Mouse (Mus musculus): Measurements from ENCODE around the gene 1700016D06Rik.

Gene 1700016D06Rik

DNA sequence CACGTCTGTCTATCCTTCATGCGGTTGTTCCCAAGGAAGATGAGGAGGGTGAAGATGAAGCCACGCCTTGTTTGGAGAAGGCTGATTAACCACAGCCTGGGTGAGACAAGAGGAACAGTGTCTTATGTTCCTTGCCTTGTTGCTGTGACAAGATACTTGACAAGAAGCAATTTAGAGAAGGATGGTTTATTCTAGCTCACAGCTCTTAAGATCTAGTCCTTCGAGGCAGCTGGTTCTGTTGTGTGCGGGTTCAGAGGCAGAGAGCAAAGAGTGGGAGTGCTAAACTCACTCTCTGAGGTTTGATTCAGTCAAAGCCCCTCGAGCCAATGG, at the start of gene 1700016D06Rik:
1700016D06Rik (minus strand) TSS at position 31 of the 330 bp plus-strand sequence.
- no peak for DNase-seq

DNA sequence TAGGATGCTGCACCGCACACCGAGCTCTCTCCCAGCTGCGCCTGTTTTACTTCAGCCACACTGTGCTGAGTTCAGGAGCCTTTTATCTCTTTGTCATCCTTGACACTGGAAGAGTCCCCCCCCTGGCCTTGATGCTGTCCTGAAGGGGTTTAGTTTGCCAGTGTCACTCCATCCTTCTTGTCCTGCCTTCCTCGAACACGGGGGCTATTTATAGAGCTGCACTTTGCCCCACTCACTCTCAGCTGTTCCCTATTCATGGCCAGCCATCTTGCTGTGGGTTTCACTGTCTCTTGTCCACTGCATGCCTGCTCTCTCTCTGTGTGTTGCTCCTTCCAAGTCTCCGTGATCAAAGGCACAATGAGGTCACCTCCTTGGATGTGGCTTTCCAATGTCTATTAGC, 48.6 kb upstream of the 1700016D06Rik start:
- DNase-seq: no peak

DNA sequence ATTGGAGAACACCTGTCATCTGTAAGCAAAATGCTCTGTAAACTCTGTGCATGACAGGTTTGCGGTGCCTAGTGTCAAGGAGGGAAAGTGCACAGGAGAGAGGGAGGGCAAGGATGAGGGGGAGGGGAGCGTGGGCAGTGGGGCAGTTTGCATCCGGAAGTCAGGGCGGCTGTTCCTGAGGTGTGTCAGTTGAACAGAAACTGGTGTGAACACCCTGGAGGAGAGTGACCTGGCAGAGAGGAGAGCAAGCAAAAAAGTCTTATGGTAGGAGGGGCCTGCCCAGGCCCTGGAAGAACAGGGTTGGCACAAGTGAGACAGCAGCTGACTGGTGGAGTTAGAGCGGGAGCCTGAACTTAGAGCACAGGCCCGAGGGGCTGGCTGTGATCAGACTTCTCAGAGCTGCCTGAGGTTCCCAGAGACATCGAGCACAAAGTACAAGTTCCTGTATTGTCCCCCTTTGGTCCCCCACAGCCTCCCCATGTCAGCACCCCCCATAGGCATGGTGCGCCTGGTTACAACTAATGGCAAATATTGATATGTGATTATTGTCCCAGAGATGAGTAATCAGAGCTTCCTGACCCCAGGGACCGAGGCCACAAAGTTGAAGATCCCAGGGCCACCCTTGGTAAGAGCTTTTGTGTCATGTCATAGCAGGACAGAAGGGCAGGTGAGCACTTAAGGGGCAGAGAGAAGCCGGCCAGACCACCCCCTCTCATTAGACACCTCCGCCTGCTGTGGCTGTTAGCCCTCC, 46.2 kb upstream of the 1700016D06Rik start:
- peak; percentile 36 to 67 for DNase-seq

DNA sequence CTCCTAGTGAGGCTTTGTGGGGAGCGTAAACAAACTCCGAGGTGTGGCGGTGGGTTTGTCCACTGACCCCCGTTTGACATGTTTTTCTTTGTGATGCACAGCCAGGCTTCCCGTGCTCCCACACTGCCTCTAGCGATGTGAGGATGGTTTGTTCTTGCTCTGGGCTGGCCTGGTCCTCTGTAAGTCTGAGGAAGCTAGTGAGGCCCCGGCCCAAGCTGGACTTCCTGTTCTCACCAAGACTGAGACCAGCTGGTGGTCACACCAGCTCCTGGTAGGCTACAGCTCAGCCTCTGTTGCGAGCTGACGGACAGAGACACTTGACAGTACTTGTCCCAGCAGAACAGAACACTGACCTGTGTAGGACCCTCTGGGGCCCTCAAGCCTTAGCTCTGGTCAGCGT, 42.7 kb upstream of the 1700016D06Rik start:
- DNase-seq: no peak

DNA sequence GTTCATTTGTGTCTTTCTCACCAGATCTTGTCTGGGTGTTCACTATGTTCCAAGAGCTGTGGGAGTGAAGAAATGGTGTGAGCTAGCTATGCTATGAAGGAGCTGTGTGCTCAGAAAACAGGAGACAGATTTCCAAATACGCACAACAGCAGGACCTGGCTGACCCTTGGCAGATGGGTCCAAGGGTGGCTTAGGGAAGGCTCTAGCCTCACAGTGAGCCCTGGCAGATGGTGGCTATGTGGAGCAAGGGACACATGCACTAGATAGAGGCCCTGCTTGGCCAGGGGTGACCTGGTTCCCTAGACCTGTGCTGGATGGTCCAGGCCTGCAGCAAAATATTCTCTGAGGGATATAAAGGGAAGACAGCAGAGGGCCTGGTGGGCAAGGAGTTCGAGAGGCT, 40.0 kb upstream of the 1700016D06Rik start:
- peak in 1 of 2 experiments; percentile 33 for DNase-seq

- DNase-seq: no peak
Measured at GRCm38 (mm10) chr8:11739082-11739481, 38.2 kb upstream of the 1700016D06Rik start.

- peak in 1 of 2 experiments; percentile 28 for DNase-seq
Measured at GRCm38 (mm10) chr8:11737096-11737495, 36.2 kb upstream of the 1700016D06Rik start.

DNA sequence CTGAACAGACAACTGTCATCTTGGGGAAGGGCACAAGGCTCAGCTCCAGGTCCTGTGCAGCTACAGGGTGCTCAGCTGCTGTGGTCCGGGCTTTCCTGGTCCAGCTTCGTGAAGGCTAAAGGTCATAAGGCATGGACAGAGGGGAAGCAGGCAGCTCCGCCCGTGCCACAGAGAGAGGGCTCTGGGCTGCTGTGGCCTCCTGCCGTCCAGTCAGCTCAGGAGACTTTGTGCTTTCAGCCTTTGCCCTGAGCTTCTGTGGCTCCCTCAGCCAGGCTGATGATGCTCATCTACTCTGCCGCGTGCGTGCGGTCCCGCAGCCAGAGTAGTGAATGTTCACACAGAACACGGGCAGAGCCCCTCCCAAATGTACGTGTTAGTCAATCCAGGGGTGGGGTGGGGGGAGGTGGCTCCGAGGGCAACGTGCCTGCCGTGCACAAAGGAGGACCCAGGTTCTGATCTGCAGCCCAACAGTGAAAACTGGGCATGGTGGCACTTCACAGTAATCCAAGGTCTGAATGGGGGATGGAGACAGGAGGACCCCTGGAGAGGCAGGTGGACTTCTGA, 34.9 kb upstream of the 1700016D06Rik start:
- peak; percentile 59 to 73 for DNase-seq

GRCm38 (mm10) chr8:11730271-11730940, 29.5 kb upstream of the 1700016D06Rik start:
- peak; percentile 63 to 67 for DNase-seq

DNA sequence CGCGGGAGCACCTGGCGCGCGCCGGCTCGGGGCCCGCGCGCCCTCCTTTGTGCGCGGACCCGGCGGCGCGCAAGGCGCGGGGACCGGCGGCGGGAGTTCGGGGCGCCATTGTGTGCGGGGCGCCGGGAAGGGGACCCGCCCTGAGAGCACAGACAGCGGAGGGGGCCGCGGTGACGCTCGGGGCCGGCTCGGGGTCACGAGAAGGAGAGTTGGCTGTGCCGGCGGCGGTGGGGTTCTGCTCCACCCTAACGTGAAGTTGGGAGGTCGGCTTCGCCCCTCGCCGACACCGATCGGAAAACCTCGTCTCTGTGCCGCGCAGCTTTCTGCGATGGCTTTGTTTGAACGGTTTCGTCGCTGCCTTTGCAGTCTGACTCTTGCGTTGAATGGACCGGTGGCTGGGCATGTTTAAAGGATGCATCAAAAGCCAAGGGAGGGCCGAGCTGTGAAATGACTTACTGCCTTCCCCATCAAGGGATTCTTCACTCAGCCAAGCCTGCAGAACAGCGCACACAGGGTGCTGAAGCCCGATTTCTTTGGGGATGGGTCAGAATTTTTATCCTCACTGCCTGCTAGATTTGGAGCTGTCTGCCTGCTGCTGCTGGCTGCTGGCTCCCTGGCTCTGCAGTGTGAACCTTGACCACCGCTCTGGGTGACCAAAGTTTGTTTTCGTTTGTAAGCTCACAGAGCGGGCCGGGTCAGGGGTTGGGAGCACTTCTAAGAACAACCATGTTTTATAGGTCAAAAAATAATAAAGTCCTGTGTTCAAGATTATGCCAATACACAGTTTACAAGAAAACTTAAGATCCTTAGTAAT, 27.8 kb upstream of the 1700016D06Rik start:
- DNase-seq: peak; percentile 71 to 77

DNA sequence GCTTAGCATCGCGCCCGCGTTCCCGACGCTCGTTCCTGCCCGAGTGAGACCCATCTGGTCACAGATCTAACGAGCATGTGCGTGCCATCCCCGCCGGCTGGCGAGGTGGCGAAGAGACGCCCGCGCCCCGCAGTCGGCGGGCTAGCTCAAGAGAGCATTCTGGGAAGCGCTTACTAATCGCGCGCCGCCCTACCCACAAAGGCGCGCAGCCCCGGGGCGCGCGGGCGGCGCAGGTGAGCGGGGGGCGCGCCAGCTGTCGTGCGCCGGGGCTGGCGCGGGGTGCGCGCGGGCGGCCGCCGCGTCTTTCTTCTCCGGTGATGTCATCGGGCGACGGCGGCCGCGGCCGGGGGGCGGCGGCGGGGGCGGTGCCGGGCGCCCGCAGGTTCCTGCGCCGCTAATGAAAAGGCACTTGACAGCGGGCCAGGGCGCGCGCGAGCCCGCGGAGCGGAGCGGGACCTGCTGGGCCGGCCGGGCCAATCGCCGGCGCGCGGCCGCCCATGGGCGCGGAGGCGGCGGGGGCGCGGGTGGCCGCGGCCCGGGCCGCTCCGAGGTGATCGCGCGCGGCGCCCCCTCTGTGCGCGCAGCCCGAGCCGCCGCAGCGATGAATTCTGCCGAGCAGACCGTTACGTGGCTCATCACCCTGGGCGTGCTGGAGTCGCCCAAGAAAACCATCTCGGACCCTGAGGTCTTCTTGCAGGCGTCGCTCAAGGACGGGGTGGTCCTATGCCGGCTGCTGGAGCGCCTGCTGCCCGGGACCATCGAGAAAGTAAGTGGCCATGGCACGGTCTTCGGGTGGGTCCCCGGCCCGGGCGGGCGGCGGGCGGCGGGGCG, 27.0 kb upstream of the 1700016D06Rik start, which contains the start of gene Arhgef7:
Arhgef7 (plus strand) TSS at position 71 of the 831 bp plus-strand sequence.
- DNase-seq: peak; percentile 28 to 43

DNA sequence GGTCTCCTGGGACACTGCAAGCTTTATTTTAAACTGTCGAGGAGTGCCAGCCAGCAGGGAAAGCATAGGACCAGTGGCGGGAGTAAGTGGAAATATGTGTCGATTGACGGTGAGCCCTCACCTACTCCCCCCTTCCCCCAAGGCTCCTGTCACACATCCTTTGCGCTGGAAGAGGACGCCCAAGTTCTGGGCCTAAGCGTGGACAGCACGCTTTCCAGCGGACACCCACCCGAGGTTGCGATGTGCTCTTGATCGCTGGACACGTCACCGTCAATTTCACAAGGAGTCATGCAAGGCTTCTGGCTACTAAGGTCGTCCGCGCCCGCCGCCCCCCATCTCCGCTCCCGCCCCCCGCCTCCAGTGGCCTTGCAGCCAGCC, 26.4 kb upstream of the 1700016D06Rik start:
- no peak for DNase-seq

DNA sequence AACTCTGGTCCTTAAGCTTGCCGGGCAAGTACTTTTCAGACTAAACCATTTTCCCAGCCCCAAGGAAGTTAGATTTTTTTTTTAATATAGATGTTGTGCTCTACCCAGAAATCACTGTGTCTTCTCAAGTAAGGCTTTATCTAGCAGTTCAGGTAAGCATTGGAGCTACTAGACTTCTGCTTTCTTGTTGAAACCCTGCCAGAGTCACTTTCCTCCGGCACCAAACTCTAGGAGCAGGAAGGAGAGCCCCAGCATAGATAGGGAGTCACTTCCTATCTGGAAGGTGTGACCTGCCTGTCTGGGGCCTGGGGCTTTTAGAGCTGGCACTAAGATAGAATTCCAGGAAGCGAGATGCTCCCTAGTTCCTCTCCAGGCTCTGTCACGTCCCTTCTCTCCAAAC, 16.3 kb upstream of the 1700016D06Rik start:
- no peak for DNase-seq

- DNase-seq: no peak
Measured at GRCm38 (mm10) chr8:11712244-11712643, 11.4 kb upstream of the 1700016D06Rik start.

DNA sequence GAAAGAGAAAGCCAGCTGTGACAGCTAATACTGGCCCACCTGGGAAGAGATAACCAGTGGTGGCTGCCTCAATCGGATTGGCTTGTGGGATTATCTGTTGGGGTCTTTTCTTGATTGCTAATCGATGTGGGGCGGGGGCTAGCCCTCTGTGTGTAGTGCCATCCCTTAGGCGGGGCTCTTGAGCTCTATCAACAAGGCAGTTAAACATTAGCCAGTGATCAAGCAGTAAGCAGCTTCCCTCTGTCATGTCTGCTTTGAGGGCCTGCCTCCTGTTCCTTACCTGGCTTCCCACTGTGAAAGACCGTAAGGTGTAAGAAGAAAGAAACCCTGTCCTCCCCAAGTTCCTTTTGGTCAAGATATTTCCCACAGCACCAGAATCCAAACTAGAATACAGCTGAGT, 9.6 kb upstream of the 1700016D06Rik start:
- no peak for DNase-seq

GRCm38 (mm10) chr8:11709542-11709941, 8.7 kb upstream of the 1700016D06Rik start:
- DNase-seq: no peak

DNA sequence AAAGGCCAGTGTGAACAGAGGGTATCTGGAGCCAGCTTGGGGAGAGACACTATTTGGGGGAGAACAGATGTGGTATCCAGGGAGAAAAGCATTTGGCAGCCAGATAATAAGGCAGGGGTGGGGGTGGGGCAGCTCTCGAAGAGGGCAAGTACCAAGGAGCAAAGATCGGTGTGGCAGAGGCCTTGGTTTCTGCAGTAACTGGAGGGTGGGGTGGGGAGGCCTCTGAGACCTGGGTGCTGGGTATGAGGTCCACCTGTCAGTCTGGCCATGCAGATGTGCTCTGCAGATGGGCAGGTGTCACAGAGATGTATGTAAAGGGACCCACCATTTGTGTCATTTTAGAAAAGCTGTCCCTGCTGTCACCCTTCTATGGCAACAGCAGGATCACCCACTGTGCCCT, 8.0 kb upstream of the 1700016D06Rik start:
- DNase-seq: peak; percentile 21 to 36

DNA sequence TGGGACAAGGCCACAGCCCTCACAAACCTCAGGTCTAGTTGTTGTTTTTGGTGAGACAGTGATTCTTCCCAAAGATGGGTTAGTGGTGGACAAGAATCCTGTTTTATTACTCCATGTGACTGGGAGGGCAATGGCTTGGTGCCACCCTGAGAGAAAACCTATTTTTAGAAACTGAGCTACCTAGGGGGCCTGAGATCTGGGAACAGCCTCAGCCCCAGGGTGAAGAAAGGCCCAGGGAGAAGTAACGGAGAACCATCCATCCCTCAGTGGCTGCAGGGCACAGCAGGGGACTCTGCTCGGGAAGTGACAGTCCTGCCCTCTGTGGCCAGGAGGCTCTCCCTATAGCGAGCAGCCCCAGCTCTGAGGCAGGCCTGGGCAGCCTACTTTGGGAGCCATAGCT, 6.8 kb upstream of the 1700016D06Rik start:
- DNase-seq: peak in 1 of 2 experiments; percentile 28

DNA sequence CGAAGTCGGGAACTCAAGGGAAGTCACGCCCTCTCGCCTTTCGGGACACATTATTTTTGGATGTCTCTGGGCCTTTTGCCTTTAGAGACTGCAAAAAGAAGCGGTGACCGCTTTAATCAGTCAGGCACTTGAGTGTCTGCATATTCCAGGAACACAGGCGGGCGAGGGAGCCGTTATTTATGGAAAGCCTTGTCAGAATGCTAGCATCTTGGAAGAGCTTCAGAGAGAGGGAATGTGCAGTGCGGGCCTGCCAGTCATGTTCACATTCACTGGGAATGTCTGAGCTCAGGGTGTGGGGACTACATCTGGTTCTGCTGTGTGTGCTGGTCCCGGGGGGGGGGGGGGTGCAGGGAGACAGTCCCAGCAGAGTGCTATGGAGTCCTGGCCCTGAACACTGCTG, 5.0 kb upstream of the 1700016D06Rik start:
- DNase-seq: no peak

- DNase-seq: no peak
Measured at GRCm38 (mm10) chr8:11704716-11705420, 4.0 kb upstream of the 1700016D06Rik start.

DNA sequence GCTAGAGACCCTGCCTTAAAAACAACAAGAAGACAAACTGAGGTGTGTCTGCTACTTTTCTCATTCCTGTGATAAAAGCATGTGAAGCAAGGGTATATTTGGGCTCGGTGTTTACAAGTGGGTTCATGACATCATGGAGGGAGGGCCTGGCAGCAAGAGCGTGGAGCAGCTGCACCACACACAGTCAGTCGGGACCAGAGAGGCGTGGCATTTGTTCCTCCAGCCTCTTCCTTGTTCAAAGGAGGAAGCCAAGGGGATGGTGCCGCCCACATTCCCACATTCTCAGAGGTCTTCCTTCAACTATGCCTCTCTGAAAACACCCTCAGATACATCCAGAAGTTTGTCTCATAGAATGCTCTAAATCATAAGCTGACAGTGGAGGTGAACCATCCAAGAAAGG, 2.9 kb upstream of the 1700016D06Rik start:
- DNase-seq: no peak

DNA sequence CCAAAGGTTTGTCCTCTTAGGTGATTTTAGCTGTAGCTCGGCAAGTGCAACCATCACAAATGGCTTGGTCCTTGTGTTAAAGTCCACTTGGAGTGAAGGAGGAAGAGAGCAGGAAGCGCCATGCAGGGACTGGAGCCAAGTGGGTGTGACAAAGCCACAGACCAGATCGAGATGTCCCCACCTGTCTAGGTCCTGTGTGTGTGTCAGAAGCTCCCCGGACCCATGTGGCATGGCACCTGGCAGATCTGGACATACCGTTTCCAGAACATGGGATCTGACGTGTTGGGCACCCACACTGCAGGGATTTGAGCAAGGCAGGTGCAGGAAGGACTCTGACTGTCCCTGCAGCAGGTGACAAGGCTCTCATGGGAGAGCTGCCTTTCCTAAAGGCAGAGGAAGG, 565 bp upstream of the 1700016D06Rik start:
- peak; percentile 15 to 18 for DNase-seq

Measured in kidney, adult 8-10 months (tissue).